Mouse (Mus musculus) cerebellum, adult 9-11 months (tissue): ENCODE results near the gene Gdpgp1.
A peak's percentile ranks its signal among the peaks of the same experiment; 100 is the strongest.

Experiments used
- DNase-seq: peaks from one replicate; pipeline ENCODE4 v3.0.0; 2022

The Gdpgp1 gene

DNA sequence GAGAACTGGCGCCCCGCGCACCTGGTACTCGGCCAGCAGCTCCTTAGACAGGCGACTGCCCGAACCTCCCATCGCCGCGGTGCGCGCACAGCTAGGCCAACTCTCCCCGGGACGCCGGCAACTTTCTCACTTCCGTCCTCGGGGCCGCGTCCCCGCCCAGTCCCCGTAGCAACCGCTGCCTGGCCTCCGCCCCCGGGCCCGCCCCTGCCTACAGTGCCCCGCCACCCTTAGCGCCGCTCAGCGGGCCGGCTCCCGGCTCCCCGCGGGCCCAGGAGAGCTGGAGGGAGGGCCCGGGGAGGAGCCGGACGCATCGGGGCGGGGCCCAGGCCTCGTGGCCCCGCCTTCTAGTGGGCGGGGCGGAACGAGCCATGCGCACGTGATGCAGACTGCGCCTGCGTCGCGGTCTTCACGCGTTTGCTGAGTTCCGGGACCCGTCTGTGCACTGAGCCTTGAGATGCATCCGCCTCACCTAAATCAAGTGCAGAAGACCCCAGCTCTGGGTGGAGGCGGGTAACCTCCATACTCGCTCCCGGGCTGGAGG is at the start of gene Gdpgp1, which contains the start of gene Cib1:
TSS of gene Gdpgp1 (plus strand) at position 377 of the 541 bp plus-strand sequence.
TSS of gene Cib1 (minus strand) at position 325 of the 541 bp plus-strand sequence.
- peak; percentile 92 for DNase-seq

- no peak for DNase-seq
Observed at GRCm38 (mm10) chr7:80183466-80183865, 49.2 kb upstream of the Gdpgp1 start.

- DNase-seq = no peak
Observed at GRCm38 (mm10) chr7:80183969-80184368, 48.7 kb upstream of the Gdpgp1 start.

DNA sequence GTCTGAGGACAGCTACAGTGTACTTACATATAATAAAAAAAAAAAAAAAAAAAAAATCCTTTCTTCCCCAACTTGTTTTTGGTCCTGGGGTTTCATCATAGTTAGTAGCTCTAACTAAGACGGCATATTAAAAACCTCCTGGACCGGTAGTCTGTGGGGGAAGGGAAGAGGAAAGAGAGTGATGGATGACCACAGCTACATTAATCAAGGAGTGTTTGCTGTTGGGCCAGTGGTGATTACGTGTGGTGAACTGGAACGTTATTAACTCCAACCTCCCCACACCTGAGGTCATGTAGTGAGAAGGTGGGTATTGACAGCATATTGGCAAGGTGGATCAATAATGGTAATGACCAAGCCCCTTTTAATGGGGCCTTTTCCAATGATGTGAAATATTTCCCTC is 48.1 kb upstream of the Gdpgp1 start:
- DNase-seq = no peak

DNA sequence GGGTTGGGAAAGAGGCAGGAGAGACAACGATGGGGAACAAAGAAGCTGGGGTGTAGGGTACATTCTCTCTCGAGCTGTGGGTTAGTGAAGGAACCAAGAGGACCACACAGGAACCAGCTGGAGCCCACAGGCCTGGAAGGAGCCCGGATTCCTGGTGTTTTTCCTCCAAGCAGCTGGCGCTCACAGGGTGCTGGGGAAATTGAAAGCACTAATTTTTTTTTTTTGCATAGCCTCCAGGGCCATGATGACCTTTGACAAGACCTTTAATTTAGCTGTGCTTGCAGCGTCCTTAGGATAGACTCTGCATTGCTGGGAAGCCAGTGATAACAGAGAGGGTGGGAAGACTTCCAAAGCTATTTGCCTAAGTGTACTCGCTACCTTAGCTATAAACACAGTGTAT is 47.7 kb upstream of the Gdpgp1 start:
- no peak for DNase-seq

DNA sequence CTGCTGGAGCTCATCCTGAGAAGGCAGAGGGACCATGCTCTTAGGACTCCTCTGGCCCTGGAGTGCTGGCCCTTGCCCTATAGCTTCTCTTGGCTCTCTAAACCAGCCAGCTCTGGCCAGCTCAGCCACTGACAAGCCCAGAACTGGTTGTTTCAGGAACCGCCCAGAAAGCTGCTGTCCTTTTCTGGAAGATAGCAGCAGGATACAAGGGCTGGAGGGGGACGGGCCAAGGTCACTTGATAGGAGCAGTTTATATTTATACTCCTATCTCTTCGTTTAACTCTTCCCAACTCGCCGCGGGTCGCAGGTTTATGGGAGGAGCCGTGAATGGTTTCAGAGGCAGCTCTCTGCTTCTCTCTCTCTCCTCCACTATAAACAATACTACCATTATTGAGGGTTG is 46.6 kb upstream of the Gdpgp1 start:
- DNase-seq = peak; percentile 40

GRCm38 (mm10) chr7:80186531-80187296 is 46.0 kb upstream of the Gdpgp1 start, which contains the start of gene Sema4b:
Sema4b (plus strand) TSS chr7:80186841.
- DNase-seq = peak; percentile 86

- peak; percentile 38 for DNase-seq
Observed at GRCm38 (mm10) chr7:80187501-80187900, 45.2 kb upstream of the Gdpgp1 start.

DNA sequence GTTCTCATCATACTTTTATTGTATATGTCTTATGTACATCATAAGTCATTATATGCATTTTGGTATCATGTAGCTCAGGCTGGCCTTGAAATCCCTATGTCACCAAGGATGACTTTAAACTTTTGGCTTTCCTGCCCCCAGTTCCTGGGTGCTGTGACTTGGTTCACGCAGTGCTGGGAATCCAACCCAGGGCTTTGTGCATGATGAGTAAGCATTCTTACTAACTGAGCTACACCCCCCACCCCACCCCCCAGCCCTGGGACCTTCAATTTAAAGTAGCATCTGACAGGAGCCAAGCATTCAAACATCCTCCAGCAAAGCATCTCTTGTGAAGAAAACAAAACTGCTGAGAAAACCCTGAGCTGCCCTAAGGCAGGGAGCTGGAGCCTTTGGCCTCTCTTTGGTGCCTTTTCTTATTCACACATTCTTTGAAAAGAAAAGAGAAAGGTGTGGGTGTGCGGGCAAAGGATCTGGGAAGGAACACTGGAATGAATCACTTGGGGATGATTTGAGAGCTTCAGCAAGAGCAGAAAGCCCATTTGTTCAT is 44.0 kb upstream of the Gdpgp1 start:
- DNase-seq = no peak

DNA sequence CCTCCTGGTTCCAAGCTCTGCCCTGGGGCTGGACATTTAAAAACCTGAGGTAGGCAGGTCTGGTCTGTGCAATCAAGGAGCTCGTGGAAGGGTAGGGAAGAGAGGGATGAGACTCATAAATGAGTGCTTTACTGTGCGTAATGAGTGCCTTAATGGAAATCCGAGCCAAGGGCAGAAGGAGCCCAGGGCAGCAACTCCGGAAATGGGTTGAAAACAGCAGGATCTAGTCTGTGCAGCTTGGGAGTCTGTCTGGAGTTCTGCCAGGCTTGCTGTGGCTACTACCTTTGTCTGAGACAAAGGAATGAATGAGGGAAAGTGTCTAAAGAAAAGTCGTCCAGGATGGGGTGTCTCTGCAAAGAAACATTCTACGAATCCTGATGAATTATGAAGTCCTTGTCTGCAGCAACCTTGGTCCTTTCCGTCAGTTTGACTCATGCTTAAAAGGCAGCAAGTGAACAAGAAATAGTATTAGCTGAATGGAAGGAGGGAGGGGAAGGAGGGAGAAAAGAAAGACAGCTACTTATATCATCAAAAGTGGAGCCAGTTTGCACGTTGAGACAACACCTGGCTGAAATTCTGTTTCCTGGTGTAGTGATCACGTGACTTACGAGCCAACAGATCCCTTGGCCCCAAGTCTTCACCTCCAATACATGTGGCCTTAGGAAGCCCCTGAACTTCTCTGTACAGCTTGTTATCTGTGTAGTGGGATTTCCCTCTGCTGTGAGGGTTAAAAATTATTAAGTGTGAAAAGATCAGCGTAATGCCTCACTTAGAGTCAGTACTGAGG is 43.3 kb upstream of the Gdpgp1 start:
- no peak for DNase-seq

- DNase-seq = no peak
Observed at GRCm38 (mm10) chr7:80191455-80191854, 41.2 kb upstream of the Gdpgp1 start.

GRCm38 (mm10) chr7:80192226-80193061 is 40.2 kb upstream of the Gdpgp1 start:
- DNase-seq = no peak

DNA sequence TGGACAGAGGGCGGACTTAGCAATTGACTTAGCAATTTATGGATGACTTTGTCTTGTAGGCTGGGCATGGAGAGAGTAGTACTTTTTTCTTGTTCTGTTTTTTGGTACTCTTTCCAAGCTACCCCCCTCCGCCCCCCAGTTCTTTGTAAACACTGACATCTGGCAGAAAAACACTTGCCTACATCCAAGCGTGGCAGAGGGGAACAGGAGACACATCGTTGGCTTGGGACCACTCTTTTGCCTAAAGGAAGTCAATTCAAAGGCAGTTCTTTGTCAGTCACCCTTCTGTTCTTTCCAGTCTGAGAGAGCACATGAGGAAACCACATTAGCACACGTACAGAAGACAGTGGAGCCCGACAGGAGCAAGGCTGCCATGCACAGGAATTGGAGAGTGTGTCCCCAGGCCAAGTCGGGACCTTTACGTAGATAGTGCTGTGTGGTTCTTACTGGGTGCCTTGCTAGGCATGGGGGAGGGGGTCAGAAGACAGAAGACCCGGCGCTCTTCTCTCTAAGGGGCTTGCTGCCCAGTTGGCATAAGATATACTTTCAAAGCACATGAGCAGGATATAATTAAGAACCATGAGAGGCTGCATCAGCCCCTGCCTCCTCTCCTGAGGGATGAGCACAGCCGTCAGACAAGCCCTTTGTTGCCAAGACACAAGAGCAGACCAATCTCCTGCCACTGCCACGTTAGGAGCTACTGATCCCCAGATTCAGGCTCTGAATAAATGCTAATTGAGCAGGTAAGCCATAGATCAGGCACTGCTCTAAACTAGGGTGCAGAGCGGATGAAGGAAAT is 38.5 kb upstream of the Gdpgp1 start:
- DNase-seq = no peak

GRCm38 (mm10) chr7:80195146-80195545 is 37.5 kb upstream of the Gdpgp1 start:
- DNase-seq = no peak

DNA sequence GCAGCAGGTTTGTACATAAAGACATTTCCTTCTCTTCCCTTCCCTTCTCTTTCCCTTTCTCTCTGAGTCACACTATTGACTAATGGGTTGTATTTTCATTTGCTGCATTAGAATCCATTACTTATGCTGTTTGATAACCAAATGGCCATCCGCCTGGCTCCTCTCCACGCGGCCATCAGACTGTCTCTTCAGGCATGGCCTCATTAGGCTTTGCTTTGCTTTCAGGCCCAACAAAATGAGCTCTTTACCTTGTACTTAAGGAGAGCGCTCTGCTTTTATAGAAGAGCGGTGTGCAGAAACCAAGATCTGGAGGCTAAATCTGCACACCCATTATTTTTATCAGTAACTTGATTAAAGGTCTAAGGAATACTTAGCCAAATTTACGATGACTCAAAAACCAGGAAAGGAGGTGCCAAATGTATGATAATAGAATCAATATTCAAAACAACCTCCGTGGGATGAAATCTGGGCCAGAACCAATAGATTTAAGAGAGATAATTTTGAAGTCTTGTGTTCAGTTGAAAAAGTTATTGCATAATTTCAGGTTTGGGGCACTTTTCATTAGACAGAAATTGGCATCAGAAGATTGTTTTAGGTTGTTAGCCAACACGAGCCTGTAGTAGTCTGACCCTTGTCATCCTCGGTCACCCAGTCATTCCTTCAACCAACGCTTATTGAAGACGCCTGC is 36.9 kb upstream of the Gdpgp1 start:
- DNase-seq = no peak

DNA sequence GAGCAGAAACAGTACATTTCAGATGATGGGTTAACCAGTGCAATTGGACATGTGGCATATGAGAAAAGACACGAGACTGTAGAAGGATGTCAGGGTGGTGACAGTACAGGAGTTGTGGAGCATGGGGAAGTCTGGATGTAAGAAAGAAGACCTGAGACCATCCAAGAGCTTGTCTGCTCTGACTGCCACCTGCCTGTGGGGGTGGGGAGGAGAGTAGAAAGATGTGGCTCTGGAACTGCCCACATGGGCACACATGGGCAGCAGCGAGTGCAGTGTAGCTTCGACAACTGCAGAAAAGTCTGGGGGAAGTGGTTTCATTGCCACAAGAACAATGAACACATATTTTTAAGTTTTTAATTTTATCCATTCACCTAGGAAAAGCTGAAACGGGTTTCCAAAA is 35.3 kb upstream of the Gdpgp1 start:
- DNase-seq = no peak

- DNase-seq = peak; percentile 79
Observed at GRCm38 (mm10) chr7:80197941-80198778, 34.5 kb upstream of the Gdpgp1 start.

DNA sequence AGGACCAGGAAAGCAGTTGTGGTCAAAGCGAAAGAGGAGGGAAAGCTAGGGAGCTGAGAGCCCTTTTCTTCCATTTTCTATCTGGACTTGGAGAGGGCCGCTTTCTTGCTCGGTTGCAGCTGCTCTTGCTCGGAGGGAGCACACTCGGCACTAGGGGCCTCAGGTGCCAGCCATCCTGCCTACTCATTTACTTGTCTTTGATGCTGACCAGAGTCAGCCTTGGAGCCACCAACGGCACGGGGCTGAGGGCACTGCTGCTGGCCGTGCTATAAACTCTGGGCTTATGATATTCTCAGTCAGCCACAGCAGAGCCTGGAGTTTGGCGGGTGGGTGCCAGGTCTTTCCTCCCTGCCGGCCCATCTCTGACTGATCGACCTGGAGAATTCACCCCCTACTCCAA is 33.8 kb upstream of the Gdpgp1 start:
- DNase-seq = no peak

DNA sequence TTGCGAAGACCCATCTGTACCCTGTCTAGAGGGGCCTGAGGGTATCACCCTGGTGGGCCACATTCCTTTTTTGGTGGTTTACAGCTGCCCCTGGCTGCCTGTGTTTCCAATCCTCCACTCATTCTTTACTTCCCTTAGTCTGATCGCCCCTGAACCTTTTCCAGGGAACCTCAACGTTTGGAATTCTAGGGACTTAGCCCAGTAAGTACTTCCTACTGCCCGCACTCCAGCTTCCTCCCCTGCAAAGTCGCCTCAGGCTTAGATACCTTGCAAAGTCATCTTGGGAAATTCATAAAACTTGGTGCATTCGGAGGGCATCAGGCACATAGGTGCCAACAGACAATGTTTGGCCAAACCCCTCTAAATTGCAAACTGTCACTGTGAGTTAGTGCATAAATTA is 33.4 kb upstream of the Gdpgp1 start:
- no peak for DNase-seq
